Comparison of ENCODE assay signal across 9 mouse cellular contexts in the genomic region with DNA sequence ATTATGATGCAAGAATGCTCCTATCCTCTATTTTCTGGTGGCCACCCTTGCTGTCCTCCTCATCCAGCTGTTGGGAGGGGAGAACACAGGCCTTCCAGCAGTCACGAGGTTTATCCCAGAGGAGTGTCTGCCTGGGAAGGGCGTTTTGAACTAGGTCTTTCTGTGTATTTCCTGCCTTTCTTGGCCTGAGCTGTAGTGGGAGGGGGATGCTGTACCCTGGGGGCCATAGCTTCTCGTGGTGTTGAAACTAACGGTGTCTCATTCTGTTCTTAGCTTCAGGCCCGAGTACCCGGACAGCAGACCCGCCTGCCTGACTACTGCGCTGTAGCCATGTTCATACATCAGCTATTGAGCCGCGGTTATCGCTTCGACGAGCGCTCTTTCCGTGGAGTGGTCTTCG. TPM values are rescaled to one million over a fixed set of nuclear protein-coding genes. Genes with fewer than 3 reads are reported as not detected.
DNase-seq lines count a peak whose midpoint lies in the region; ATAC-seq and TF ChIP-seq lines count a peak whose summit lies in the region.
"Had no signal": no experiment of that assay in that cellular context is flagged by ENCODE, and none has a peak within 500 bp of the region (broad histone marks: within the 10 kb centered on the region; RNA-seq: fewer than 3 reads in every experiment).

No protein-coding gene starts in this region.

- peaks cover 93% of the 10 kb centered on the region for H3K27me3 ChIP-seq in lung, embryonic 15.5 days
- H3K27me3 ChIP-seq in hindbrain, postnatal 0 days (ENCODE audit: insufficient read depth, low read length): peaks cover 23% of the 10 kb centered on the region
- H3K27me3 ChIP-seq in small intestine, adult 2 months (ENCODE audit: control insufficient read depth, insufficient read depth, low read length): no peaks in the 10 kb centered on the region; the same call in 1 of the 2 replicates

- TF ChIP-seq POLR2A in small intestine, adult 2 months (IDR thresholded peaks at IDR 0.05; ENCODE audit: low read depth, low read length): no peak

- no peaks in the 10 kb centered on the region for H3K9me3 ChIP-seq in lung, embryonic 15.5 days
- no peaks in the 10 kb centered on the region for H3K9me3 ChIP-seq in hindbrain, postnatal 0 days (ENCODE audit: low read length)
- H3K9me3 ChIP-seq: G1E had no signal

- no peaks in the 10 kb centered on the region for H3K36me3 ChIP-seq in lung, embryonic 15.5 days
- H3K36me3 ChIP-seq in hindbrain, postnatal 0 days (ENCODE audit: insufficient read depth, low read length): no peaks in the 10 kb centered on the region
- no peaks in the 10 kb centered on the region for H3K36me3 ChIP-seq in small intestine, adult 2 months (ENCODE audit: control insufficient read depth, insufficient read depth, low read length)
- H3K36me3 ChIP-seq: G1E had no signal

- DNase-seq in lung, postnatal 10 days: no peak
- DNase-seq in heart, adult 18-20 months: peak; percentile 76 to 87
- no peak for DNase-seq in hindbrain, postnatal 0 days (ENCODE audit: low spot score)
- DNase-seq in cerebellum, adult 8-10 months: no peak
- no peak for DNase-seq in ovary, postnatal 10 days (ENCODE audit: low spot score)
- DNase-seq in yolk sac, embryonic 10.5 days (ENCODE audit: low spot score): no peak

- H3K4me3 ChIP-seq in lung, embryonic 15.5 days: no peak overlapping the region
- peak overlapping the region; percentile 23 for H3K4me3 ChIP-seq in hindbrain, postnatal 0 days (ENCODE audit: low read length)
- H3K4me3 ChIP-seq in small intestine, adult 2 months (ENCODE audit: low read depth, low read length): peak overlapping the region; percentile 14

- H3K4me2 ChIP-seq in lung, embryonic 15.5 days: peak overlapping the region; percentile 26
- H3K4me2 ChIP-seq in hindbrain, postnatal 0 days (ENCODE audit: low read depth, low read length): peak overlapping the region; percentile 58

- H3K4me1 ChIP-seq in lung, embryonic 15.5 days: peaks cover 16% of the 10 kb centered on the region
- H3K4me1 ChIP-seq in hindbrain, postnatal 0 days (ENCODE audit: insufficient read depth, low read length): peaks cover 36% of the 10 kb centered on the region
- peaks cover 13% of the 10 kb centered on the region; the same call in 1 of the 2 replicates for H3K4me1 ChIP-seq in small intestine, adult 2 months (ENCODE audit: control insufficient read depth, insufficient read depth, insufficient read length, low read length)

- 18% methylated on average over 16 of the region's 16 CpGs for WGBS in lung, embryonic 15.5 days
- 23% methylated on average over 16 of the region's 16 CpGs for WGBS in hindbrain, postnatal 0 days
- 36% methylated on average over 16 of the region's 16 CpGs for WGBS in small intestine, adult 2 months

- ATAC-seq in lung, embryonic 15.5 days (ENCODE audit: borderline replicate concordance, extremely low read depth, low FRiP score, low TSS enrichment): no peak
- ATAC-seq in hindbrain, postnatal 0 days: no peak

- H3K27ac ChIP-seq in lung, embryonic 15.5 days: no peak overlapping the region
- no peak overlapping the region for H3K27ac ChIP-seq in hindbrain, postnatal 0 days
- no peak overlapping the region for H3K27ac ChIP-seq in small intestine, adult 2 months (ENCODE audit: insufficient read depth, low read depth, low read length)

- no peak overlapping the region for H3K9ac ChIP-seq in lung, embryonic 15.5 days
- peak overlapping the region; percentile 31; the same call in 1 of the 2 replicates for H3K9ac ChIP-seq in hindbrain, postnatal 0 days (replicated peaks; ENCODE audit: low read length)

- TF ChIP-seq CTCF in hindbrain, postnatal 0 days (IDR thresholded peaks at IDR 0.05; ENCODE audit: low read depth): no peak
- TF ChIP-seq CTCF in small intestine, adult 2 months (IDR thresholded peaks at IDR 0.05; ENCODE audit: extremely low read depth, insufficient read length, insufficient replicate concordance, low read depth, low read length): no peak

RNA-seq across cellular contexts. Expression of a gene that starts 1.1 kb away (rescaled TPM):
- 27.5 and 28.7 TPM in 2 replicates for polyA plus RNA-seq in lung, embryonic 15.5 days (2015; fragmentation: Nextera tagmentation; extraction: Ambion mirVana)
- total RNA-seq in heart, adult 18-20 months (2021): 10 to 100 TPM; 25.7 to 27.9 TPM
- 249 and 289 TPM in 2 replicates for total RNA-seq in hindbrain, postnatal 0 days (2014; rRNA removed)
- 416 and 422 TPM in 2 replicates for polyA plus RNA-seq in hindbrain, postnatal 0 days (2015; fragmentation: Nextera tagmentation; extraction: Ambion mirVana)
- polyA plus RNA-seq in small intestine, adult 2 months (2012; rRNA removed): 103 and 117 TPM in 2 replicates
- polyA plus RNA-seq: G1E had no signal

RNA-seq across cellular contexts. Expression of a gene that starts 4.6 kb away (rescaled TPM):
- polyA plus RNA-seq in lung, embryonic 15.5 days (2015; fragmentation: Nextera tagmentation; extraction: Ambion mirVana): 2.1 and 3.6 TPM in 2 replicates
- 10 to 100 TPM; 13.7 to 14.5 TPM for total RNA-seq in heart, adult 18-20 months (2021)
- total RNA-seq in hindbrain, postnatal 0 days (2014; rRNA removed): 8.4 and 12.9 TPM in 2 replicates
- polyA plus RNA-seq in hindbrain, postnatal 0 days (2015; fragmentation: Nextera tagmentation; extraction: Ambion mirVana): 10.8 and 12.3 TPM in 2 replicates
- 25.8 and 50.7 TPM in 2 replicates for polyA plus RNA-seq in small intestine, adult 2 months (2012; rRNA removed)
- total RNA-seq: G1E had no signal

RNA-seq across cellular contexts. Expression of a gene that starts 22.8 kb away (rescaled TPM):
- polyA plus RNA-seq in lung, embryonic 15.5 days (2015; fragmentation: Nextera tagmentation; extraction: Ambion mirVana): 0.11 TPM in 1 of 2 replicates, not detected in the other
- total RNA-seq in heart, adult 18-20 months (2021): 1 to 10 TPM in 1 of 2 experiments, not detected in 1; 1.1 TPM
- total RNA-seq in hindbrain, postnatal 0 days (2014; rRNA removed): 1.0 TPM in 1 of 2 replicates, not detected in the other
- polyA plus RNA-seq in hindbrain, postnatal 0 days (2015; fragmentation: Nextera tagmentation; extraction: Ambion mirVana): 0.18 and 0.20 TPM in 2 replicates
- polyA plus RNA-seq in small intestine, adult 2 months (2012; rRNA removed): 0.68 and 0.76 TPM in 2 replicates
- polyA plus RNA-seq: G1E had no signal

RNA-seq across cellular contexts. Expression of a gene that starts 28.2 kb away (rescaled TPM):
- polyA plus RNA-seq in lung, embryonic 15.5 days (2015; fragmentation: Nextera tagmentation; extraction: Ambion mirVana): 42.2 and 45.2 TPM in 2 replicates
- total RNA-seq in heart, adult 18-20 months (2021): not detected
- 38.1 and 40.2 TPM in 2 replicates for total RNA-seq in hindbrain, postnatal 0 days (2014; rRNA removed)
- 20.2 and 22.0 TPM in 2 replicates for polyA plus RNA-seq in hindbrain, postnatal 0 days (2015; fragmentation: Nextera tagmentation; extraction: Ambion mirVana)
- 15.4 and 28.8 TPM in 2 replicates for polyA plus RNA-seq in small intestine, adult 2 months (2012; rRNA removed)

RNA-seq across cellular contexts. Expression of a gene that starts 28.2 kb away (rescaled TPM):
- 4.5 and 4.8 TPM in 2 replicates for polyA plus RNA-seq in lung, embryonic 15.5 days (2015; fragmentation: Nextera tagmentation; extraction: Ambion mirVana)
- 10 to 100 TPM; 41.4 to 43.2 TPM for total RNA-seq in heart, adult 18-20 months (2021)
- 84.6 and 94.9 TPM in 2 replicates for total RNA-seq in hindbrain, postnatal 0 days (2014; rRNA removed)
- polyA plus RNA-seq in hindbrain, postnatal 0 days (2015; fragmentation: Nextera tagmentation; extraction: Ambion mirVana): 10.7 and 12.5 TPM in 2 replicates
- 15.0 and 18.5 TPM in 2 replicates for polyA plus RNA-seq in small intestine, adult 2 months (2012; rRNA removed)

Comparison
In these comparisons a context has a peak if more than half of its experiments do, and no peak if none do; other contexts are left out.
1. DNase-seq: peak in heart, adult 18-20 months (2 of 2); none in lung, postnatal 10 days (single experiment), hindbrain, postnatal 0 days (single experiment), cerebellum, adult 8-10 months (single experiment), ovary, postnatal 10 days (single experiment) and yolk sac, embryonic 10.5 days (single experiment).